Comparison of ENCODE assay signal across 8 mouse cellular contexts in genomic region chr5:137629306-137629721, GRCm38 (mm10). TPM values are rescaled to one million over a fixed set of nuclear protein-coding genes. Genes with fewer than 3 reads are reported as not detected.
DNase-seq lines count a peak whose midpoint lies in the region; ATAC-seq and TF ChIP-seq lines count a peak whose summit lies in the region.

No protein-coding gene starts in this region.

- TF ChIP-seq POLR2A in kidney, adult 2 months (IDR thresholded peaks at IDR 0.05; ENCODE audit: low read depth, low read length): no peak

- no peak for TF ChIP-seq CTCF in kidney, adult 2 months (conservative IDR thresholded peaks at IDR 0.05; ENCODE audit: insufficient read depth, insufficient read length, low read depth, low read length)

- peaks cover 17% of the 10 kb centered on the region for H3K36me3 ChIP-seq in embryonic facial prominence, embryonic 15.5 days
- no peaks in the 10 kb centered on the region for H3K36me3 ChIP-seq in kidney, adult 2 months (ENCODE audit: control insufficient read depth, insufficient read depth, low read length)
- H3K36me3 ChIP-seq in lung, embryonic 15.5 days: peaks cover 9% of the 10 kb centered on the region

- H3K4me3 ChIP-seq in embryonic facial prominence, embryonic 15.5 days (replicated peaks): peak overlapping the region; percentile 99
- H3K4me3 ChIP-seq in kidney, adult 2 months (ENCODE audit: insufficient read depth, low read depth, low read length): peak overlapping the region; percentile 86
- peak overlapping the region; percentile 83 for H3K4me3 ChIP-seq in lung, embryonic 15.5 days

- peak overlapping the region; percentile 91 for H3K4me2 ChIP-seq in embryonic facial prominence, embryonic 15.5 days (replicated peaks)
- peak overlapping the region; percentile 76 for H3K4me2 ChIP-seq in lung, embryonic 15.5 days

- peak overlapping the region; percentile 87 for H3K9ac ChIP-seq in embryonic facial prominence, embryonic 15.5 days
- peak overlapping the region; percentile 77 for H3K9ac ChIP-seq in lung, embryonic 15.5 days

- H3K27ac ChIP-seq in embryonic facial prominence, embryonic 15.5 days (replicated peaks): peak overlapping the region; percentile 92
- H3K27ac ChIP-seq in kidney, adult 2 months (ENCODE audit: insufficient read depth, low read depth, low read length): peak overlapping the region; percentile 93
- H3K27ac ChIP-seq in lung, embryonic 15.5 days: peak overlapping the region; percentile 98

- WGBS in embryonic facial prominence, embryonic 15.5 days: under 1% methylated on average over 23 of the region's 23 CpGs
- under 1% methylated on average over 23 of the region's 23 CpGs for WGBS in kidney, adult 2 months
- under 1% methylated on average over 23 of the region's 23 CpGs for WGBS in lung, embryonic 15.5 days

- H3K27me3 ChIP-seq in embryonic facial prominence, embryonic 15.5 days: no peaks in the 10 kb centered on the region
- H3K27me3 ChIP-seq in kidney, adult 2 months (replicated peaks; ENCODE audit: control insufficient read depth, insufficient read depth, low read length): no peaks in the 10 kb centered on the region
- H3K27me3 ChIP-seq in lung, embryonic 15.5 days: no peaks in the 10 kb centered on the region

- H3K9me3 ChIP-seq in embryonic facial prominence, embryonic 15.5 days (replicated peaks): no peaks in the 10 kb centered on the region
- H3K9me3 ChIP-seq in lung, embryonic 15.5 days: no peaks in the 10 kb centered on the region

- ATAC-seq in embryonic facial prominence, embryonic 15.5 days (ENCODE audit: insufficient number of reproducible peaks, low FRiP score, low TSS enrichment, low read depth): no peak
- peak; percentile 33; the same call in 1 of the 2 replicates for ATAC-seq in lung, embryonic 15.5 days (ENCODE audit: borderline replicate concordance, extremely low read depth, low FRiP score, low TSS enrichment)

- peak; percentile 79 to 81 for DNase-seq in spleen, adult 18-20 months
- DNase-seq in spleen, adult 12 weeks (ENCODE audit: low spot score): no peak
- DNase-seq in kidney, adult 2 months: peak; percentile 84
- DNase-seq in spleen, postnatal 36 days (ENCODE audit: low spot score in 2 of 2): peak; percentile 85 to 86
- no peak for DNase-seq in adrenal gland, adult 8-10 months
- DNase-seq in right cerebral cortex, postnatal 10 days (ENCODE audit: low spot score in 2 of 2): no peak

- H3K4me1 ChIP-seq in embryonic facial prominence, embryonic 15.5 days: peaks cover 52% of the 10 kb centered on the region
- H3K4me1 ChIP-seq in kidney, adult 2 months (ENCODE audit: control insufficient read depth, insufficient read depth, low read length): peaks cover 18% of the 10 kb centered on the region
- peaks cover 47% of the 10 kb centered on the region for H3K4me1 ChIP-seq in lung, embryonic 15.5 days

RNA-seq across cellular contexts. Expression of gene Gm20605, which starts 0.3 kb away (rescaled TPM):
- polyA plus RNA-seq in embryonic facial prominence, embryonic 15.5 days (2015; fragmentation: Nextera tagmentation; extraction: Ambion mirVana): 12.7 and 13.1 TPM in 2 replicates
- polyA plus RNA-seq in kidney, adult 2 months (2012; rRNA removed): 12.2 and 19.8 TPM in 2 replicates
- polyA plus RNA-seq in lung, embryonic 15.5 days (2015; fragmentation: Nextera tagmentation; extraction: Ambion mirVana): 9.4 and 9.6 TPM in 2 replicates
- 10 to 100 TPM in 3 of 4 experiments, 1 to 10 TPM in 1; 8.2 to 24.1 (median 14.7) TPM for total RNA-seq in adrenal gland, adult 8-10 months (2022)

RNA-seq across cellular contexts. Expression of gene Lrch4, which starts 0.4 kb away (rescaled TPM):
- 37.2 and 48.9 TPM in 2 replicates for polyA plus RNA-seq in embryonic facial prominence, embryonic 15.5 days (2015; fragmentation: Nextera tagmentation; extraction: Ambion mirVana)
- polyA plus RNA-seq in kidney, adult 2 months (2012; rRNA removed): 39.4 and 45.5 TPM in 2 replicates
- polyA plus RNA-seq in lung, embryonic 15.5 days (2015; fragmentation: Nextera tagmentation; extraction: Ambion mirVana): 35.7 and 37.1 TPM in 2 replicates
- total RNA-seq in adrenal gland, adult 8-10 months (2022): 10 to 100 TPM; 25.1 to 35.9 (median 31.4) TPM

RNA-seq across cellular contexts. Expression of gene Fbxo24, which starts 0.5 kb away (rescaled TPM):
- 0.25 and 0.26 TPM in 2 replicates for polyA plus RNA-seq in embryonic facial prominence, embryonic 15.5 days (2015; fragmentation: Nextera tagmentation; extraction: Ambion mirVana)
- 0.20 and 0.41 TPM in 2 replicates for polyA plus RNA-seq in kidney, adult 2 months (2012; rRNA removed)
- polyA plus RNA-seq in lung, embryonic 15.5 days (2015; fragmentation: Nextera tagmentation; extraction: Ambion mirVana): 0.08 and 0.21 TPM in 2 replicates
- 1 to 10 TPM in 3 of 4 experiments, under 1 TPM in 1; 0.90 to 5.5 (median 3.0) TPM for total RNA-seq in adrenal gland, adult 8-10 months (2022)

RNA-seq across cellular contexts. Expression of gene Sap25, which starts 11.8 kb away (rescaled TPM):
- 10.1 and 10.2 TPM in 2 replicates for polyA plus RNA-seq in embryonic facial prominence, embryonic 15.5 days (2015; fragmentation: Nextera tagmentation; extraction: Ambion mirVana)
- 61.1 and 77.6 TPM in 2 replicates for polyA plus RNA-seq in kidney, adult 2 months (2012; rRNA removed)
- polyA plus RNA-seq in lung, embryonic 15.5 days (2015; fragmentation: Nextera tagmentation; extraction: Ambion mirVana): 6.5 and 8.3 TPM in 2 replicates
- 10 to 100 TPM in 2 of 4 experiments, 1 to 10 TPM in 2; 2.1 to 14.1 (median 7.4) TPM for total RNA-seq in adrenal gland, adult 8-10 months (2022)

RNA-seq across cellular contexts. Expression of gene Pcolce, which starts 15.7 kb away (rescaled TPM):
- 261 and 273 TPM in 2 replicates for polyA plus RNA-seq in embryonic facial prominence, embryonic 15.5 days (2015; fragmentation: Nextera tagmentation; extraction: Ambion mirVana)
- 160 and 179 TPM in 2 replicates for polyA plus RNA-seq in kidney, adult 2 months (2012; rRNA removed)
- polyA plus RNA-seq in lung, embryonic 15.5 days (2015; fragmentation: Nextera tagmentation; extraction: Ambion mirVana): 130 TPM in 2 replicates
- 1,000 to 10,000 TPM; 1,036 to 1,320 (median 1,219) TPM for total RNA-seq in adrenal gland, adult 8-10 months (2022)

Comparison
In these comparisons a context has a peak if more than half of its experiments do, and no peak if none do; other contexts are left out.
1. DNase-seq: peak in spleen, adult 18-20 months (2 of 2), kidney, adult 2 months (single experiment) and spleen, postnatal 36 days (2 of 2); none in spleen, adult 12 weeks (single experiment), adrenal gland, adult 8-10 months (single experiment) and right cerebral cortex, postnatal 10 days (0 of 2).
2. Peak in every context shown above with its lines, with median percentiles within 50 percentile points of each other: H3K27ac ChIP-seq and H3K4me3 ChIP-seq.